Mouse (Mus musculus) central nervous system, embryonic 14 days (tissue): ENCODE data around the gene Exoc3l. TPM values are rescaled to one million over a fixed set of nuclear protein-coding genes. Genes with fewer than 3 reads are reported as not detected.

Experiments
- polyA plus RNA-seq: library from polyadenylated mRNA; depleted of rRNA; stranded (reverse); fragments of >200 nt; gene quantifications from 2 replicates; pipeline ENCODE4 v1.2.3, GENCODE M21; 2012; rRNA removed

The Exoc3l gene
- polyA plus RNA-seq = 12.5 and 15.1 TPM in 2 replicates

DNA sequence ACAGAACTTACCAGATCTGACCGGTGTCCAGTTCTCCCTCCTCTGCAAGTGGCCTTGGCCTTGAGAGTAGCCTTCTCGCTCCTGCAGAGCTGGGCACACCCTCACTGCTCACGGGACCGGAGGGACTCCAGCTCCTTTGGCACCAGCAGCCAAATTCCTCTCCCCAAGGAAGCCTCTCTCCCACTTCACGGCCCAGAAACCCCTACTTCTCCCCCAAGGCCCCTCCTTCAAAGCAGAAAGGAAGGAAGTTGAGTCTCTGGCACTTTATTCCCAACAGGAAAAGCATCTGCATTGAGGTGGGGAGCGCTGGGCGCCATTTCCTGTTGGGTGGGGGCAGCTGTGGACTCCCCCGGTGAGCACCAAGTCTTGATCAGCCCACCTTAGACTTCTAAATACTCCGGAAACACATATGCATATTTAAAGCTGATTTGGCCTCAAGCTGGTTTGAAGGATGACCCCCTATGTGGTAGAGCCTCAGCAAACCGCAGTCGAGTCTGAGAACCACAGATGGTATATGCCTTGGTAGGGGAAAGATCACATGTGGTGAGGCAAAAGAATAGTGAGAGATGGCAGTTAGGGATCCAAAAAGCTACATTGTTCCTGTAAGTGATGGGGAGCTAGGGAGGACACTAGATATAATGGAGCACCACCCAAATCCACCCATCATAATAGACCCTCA lies at the start of gene Exoc3l:
Gene Exoc3l (minus strand): TSS at position 207 of the 679 bp plus-strand sequence.

DNA sequence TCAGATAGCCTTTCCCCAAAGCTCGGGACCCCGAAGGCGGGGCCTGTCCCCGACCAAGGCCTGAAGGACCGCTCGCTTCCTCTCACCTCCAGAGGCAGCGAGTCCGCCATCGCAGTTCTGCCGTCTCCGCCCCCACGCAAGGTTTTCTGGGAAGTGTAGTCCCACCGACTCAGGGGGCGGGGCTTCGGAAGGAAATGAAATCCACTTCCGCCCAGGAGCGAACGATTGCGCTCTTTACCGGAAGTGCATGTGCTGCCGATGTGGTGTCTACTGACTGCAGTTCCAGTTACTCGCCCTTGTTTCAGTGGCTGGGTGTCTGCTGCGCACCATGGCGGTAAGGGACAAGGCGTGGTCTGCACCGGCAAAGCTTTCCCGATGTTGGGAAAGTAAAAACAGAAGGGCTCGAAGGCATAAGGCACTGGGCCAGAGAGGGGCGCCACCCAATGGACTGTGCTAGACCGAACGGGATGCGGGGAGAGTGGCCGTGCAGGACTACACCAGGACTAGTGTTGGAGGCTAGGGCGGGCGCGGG lies 30.3 kb upstream of the Exoc3l start, which contains the start of the genes Lrrc29 and Tmem208:
Gene Lrrc29 (minus strand): TSS at position 138 of the 532 bp plus-strand sequence.
Gene Tmem208 (plus strand): TSS at position 214 of the 532 bp plus-strand sequence.

DNA sequence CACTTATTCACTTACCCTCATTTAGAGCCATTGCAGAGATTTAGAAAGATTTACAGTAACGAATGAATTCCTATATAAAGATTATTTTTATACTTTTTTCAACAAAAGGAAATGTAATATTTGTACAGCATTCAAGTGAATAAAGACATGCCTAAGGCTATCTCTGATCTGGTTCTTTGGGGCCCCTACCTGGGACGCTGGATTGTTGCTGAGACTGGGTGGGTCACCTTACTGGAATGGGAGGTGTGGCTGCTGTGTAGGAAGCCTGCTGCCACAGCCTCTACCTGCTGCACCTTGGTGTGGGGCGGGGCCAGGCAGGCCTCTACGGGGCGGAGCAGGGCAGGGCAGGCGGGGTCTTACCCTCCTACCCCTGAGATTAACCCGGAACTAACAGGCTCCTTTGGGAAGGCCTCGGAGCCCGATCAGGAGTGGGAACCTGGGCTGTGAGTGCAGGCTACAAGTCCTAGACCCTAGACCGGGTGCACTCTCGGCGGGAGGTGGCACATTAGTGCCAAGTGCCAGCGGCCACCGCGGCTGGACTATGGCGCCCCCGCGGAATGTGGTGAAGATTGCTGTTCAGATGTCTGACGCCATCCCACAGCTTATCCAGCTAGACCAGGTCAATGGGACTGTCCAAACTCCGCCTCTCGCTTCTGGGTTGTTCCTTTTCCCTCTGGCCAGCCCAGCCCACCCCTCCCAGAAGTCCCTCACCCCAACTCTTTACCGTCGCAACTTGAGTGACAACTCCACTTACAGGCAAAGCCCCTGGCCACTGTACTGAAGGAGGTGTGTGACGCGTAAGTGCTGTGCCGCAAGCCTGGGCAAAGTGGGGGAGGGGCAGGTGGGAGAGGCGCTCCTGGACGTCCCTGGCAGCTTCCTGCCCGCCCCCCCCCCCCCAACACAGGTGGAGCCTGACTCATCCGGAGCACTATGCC lies 9.6 kb upstream of the Exoc3l start, which contains the start of gene Elmo3:
Gene Elmo3 (plus strand): TSS at position 391 of the 935 bp plus-strand sequence.

DNA sequence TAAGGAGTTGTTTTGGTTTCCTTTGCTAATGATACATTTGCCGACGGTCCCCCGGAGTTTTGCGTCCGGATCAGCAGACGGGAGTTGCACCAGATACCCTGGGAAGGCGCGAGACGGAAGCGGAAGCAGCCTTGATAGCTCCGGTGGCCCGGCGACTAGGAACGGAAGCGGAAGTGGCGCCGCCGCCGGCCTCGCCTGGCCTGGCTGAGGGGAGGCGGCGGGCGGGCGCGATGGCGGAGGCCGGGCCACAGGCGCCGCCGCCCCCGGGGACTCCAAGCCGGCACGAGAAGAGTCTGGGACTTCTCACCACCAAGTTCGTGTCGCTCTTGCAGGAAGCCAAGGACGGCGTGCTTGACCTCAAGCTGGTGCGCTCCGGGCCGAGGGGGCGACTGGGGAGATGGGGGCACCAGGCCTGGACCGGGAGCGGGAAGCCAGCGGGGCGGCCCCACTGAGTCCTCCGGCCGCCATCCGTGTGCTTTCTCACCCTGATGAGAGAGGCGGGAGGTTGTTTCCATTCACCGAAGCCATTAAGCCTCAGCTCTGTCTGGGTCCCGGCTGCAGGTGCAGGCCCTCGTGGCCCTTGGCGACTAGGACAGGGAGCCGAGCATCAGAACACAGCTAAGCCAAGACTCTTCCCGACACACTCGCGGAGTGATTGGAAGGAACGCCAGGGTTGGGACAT lies 1.8 kb upstream of the Exoc3l start, which contains the start of gene E2f4:
Gene E2f4 (plus strand): TSS at position 153 of the 682 bp plus-strand sequence.

DNA sequence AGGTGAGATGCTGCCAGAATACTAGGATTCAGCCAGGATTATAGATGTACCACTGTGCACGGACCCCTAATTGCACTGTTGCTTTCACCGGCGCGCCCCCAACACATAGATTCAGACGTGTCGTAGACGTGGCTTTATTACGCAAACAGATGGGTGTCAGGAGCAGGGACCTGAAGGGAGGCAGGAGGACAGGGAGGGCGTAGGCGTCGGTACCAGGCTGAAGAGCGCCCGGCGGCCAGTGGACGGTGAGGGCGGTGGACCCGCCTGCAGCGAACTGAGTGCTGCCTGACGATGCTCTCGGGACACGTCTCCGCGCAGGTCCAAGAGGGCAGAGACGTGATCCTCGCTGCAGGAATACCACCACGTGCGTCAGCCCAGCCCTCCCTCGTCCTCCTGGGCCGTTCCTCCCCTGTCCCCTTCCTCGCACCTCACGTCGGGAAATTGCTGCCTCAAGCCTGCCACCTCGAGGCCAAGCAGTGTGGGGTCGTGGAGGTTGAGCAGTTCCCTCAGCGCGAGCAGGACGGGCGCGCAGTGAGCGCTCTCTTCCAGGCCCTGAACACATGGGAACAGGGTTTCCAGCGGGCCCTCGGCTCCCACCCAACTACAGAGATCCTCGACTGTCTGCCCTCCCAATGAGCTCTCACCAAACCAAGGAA lies 6.0 kb downstream of the Exoc3l start, which contains the start of gene 4931428F04Rik:
Gene 4931428F04Rik (minus strand): TSS at position 60 of the 656 bp plus-strand sequence.

DNA sequence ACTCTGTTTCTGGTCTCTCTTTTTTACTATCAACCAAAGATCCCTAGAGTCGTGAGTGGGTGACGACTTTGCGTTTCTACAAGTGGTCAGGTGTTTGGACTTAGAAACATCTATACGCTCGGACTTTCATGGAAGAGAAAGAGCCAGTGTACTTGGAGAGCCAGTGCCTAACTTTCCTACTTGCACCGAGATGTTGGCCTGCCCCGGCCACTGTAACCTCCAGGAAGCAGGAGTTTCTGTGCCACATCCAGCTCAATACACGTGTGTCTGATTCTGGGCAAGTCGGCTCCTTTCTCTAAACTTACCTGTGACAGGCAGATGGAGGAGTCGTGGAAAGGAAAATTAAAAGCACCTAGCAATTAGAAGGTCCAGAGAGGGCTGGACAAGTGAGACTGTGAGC lies 20.1 kb downstream of the Exoc3l start, which contains the start of gene Nol3:
Gene Nol3 (plus strand): TSS at position 301 of the 400 bp plus-strand sequence.

DNA sequence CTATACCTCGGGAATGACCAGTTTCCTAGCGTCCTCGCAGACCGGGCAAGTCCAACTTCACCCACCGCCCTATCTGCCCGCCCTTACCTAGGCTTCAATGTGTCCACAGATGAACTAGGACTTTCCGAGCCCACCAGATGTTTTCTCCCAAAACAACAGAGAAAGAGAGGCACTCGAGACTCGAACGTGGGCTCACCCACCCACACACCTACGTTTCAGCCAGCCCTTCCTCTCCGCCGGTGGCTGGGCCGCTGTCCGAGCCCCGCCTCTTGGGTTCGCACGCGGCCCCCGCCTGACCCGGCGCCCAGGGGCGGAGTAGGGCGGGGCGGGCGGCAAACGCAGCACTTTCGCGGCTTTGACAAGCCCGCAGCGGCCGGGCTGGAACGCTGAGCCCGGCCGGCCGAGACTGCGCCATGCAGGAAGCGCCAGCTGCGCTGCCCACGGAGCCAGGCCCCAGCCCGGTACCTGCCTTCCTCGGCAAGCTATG lies 26.4 kb downstream of the Exoc3l start, which contains the start of gene Hsf4:
Gene Hsf4 (plus strand): TSS at position 341 of the 487 bp plus-strand sequence.

DNA sequence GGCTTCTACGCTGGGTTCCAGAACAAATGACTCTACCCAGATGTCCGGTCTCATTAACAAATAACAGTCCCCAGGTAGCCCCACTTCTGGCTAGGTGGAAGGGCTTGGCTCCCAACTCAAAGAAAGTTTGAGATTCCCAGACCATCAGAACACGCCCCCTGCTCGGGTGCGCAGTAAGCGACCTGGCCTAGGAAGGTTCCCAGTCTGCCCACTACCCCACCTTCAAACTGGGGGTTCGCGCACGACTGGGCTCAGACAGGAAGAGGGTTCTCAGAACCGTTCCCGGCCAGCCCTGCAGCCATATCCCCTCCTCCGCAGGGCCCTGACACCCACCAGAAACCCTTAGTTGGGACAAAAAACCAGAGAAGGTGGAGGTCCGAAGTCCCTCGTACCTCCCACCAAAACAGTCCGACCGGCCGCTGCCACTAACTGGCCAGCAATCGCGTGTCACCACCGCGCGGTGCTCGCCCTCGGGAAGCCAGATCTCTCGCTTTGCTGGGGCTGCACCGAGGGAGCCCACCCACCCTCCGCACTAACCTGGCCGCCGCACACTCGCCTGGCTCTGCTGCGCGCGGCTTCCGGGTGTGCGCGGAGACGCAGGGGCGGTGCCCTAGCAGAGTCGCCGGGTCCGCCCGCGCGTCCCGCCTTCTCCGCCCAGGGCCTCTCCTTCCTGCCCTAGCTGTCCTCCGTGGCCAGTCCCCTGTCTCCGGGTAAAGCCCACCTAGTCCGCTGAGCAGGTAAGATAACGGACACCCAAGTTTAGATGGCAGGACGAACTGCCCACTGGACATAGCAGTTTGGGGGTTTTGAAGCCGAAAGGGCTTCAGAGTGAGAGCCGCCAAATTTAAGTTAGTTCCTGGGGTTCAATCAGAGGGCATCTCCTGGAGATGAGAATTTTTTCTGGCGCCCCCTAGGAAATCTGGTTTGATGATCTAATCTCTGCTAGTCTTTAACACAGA lies 31.6 kb downstream of the Exoc3l start, which contains the start of the genes Tradd and Fbxl8:
Gene Tradd (minus strand): TSS at position 586 of the 959 bp plus-strand sequence.
Gene Fbxl8 (plus strand): TSS at position 625 of the 959 bp plus-strand sequence.

DNA sequence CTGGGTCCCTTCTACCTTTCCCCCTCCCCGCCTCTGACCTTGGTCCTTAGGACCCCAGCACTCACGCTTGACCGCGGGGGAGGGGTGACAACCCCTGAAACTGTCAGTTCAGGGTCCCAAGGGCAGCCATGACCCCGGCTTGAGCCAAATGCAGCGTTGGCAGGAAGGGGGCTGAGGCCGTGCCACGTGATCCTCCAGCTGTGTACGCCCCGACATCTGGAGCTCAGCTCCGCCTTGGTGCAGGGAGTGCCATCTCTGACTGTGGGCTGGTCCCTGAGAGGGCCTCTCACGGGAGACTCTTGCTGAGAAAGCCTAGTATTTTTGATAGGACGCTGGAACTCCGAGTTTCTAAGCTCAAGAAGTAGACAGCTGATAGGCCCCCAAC lies 40.9 kb downstream of the Exoc3l start, which contains the start of gene B3gnt9:
Gene B3gnt9 (minus strand): TSS at position 188 of the 385 bp plus-strand sequence.

Other genes starting within 250 kb of the Exoc3l start
- gene Ces3a, start 247.5 kb downstream of the Exoc3l start, polyA plus RNA-seq = not detected in 2 replicates
- not detected in 2 replicates for gene Ces3b, start 212.3 kb downstream of the Exoc3l start, polyA plus RNA-seq
- 0.05 TPM in 1 of 2 replicates, not detected in the other for gene Ces4a, start 164.3 kb downstream of the Exoc3l start, polyA plus RNA-seq
- 25.0 and 35.6 TPM in 2 replicates for gene Cbfb, start 125.4 kb downstream of the Exoc3l start, polyA plus RNA-seq
- gene D230025D16Rik, start 71.0 kb downstream of the Exoc3l start, polyA plus RNA-seq = 29.8 and 31.5 TPM in 2 replicates
- 6.7 and 13.8 TPM in 2 replicates for gene B3gnt9, start 40.9 kb downstream of the Exoc3l start, polyA plus RNA-seq
- 8.9 and 10.0 TPM in 2 replicates for gene Tradd, start 31.5 kb downstream of the Exoc3l start, polyA plus RNA-seq
- gene Fbxl8, start 31.5 kb downstream of the Exoc3l start, polyA plus RNA-seq = 0.97 and 1.5 TPM in 2 replicates
- gene Hsf4, start 26.3 kb downstream of the Exoc3l start, polyA plus RNA-seq = 0.53 and 0.60 TPM in 2 replicates
- gene Nol3, start 20.0 kb downstream of the Exoc3l start, polyA plus RNA-seq = 1.5 and 2.1 TPM in 2 replicates
- 154 and 165 TPM in 2 replicates for gene 4931428F04Rik, start 6.2 kb downstream of the Exoc3l start, polyA plus RNA-seq
- 105 and 107 TPM in 2 replicates for gene E2f4, start 1.6 kb upstream of the Exoc3l start, polyA plus RNA-seq
- gene Elmo3, start 9.5 kb upstream of the Exoc3l start, polyA plus RNA-seq = 2.2 and 3.3 TPM in 2 replicates
- 1.9 and 2.4 TPM in 2 replicates for gene Lrrc29, start 30.2 kb upstream of the Exoc3l start, polyA plus RNA-seq
- gene Tmem208, start 30.3 kb upstream of the Exoc3l start, polyA plus RNA-seq = 123 and 125 TPM in 2 replicates
- gene Fhod1, start 51.9 kb upstream of the Exoc3l start, polyA plus RNA-seq = 7.1 and 11.0 TPM in 2 replicates
- 40.7 and 42.5 TPM in 2 replicates for gene Slc9a5, start 52.7 kb upstream of the Exoc3l start, polyA plus RNA-seq
- gene Plekhg4, start 77.2 kb upstream of the Exoc3l start, polyA plus RNA-seq = 9.4 and 10.1 TPM in 2 replicates
- 0.04 and 0.05 TPM in 2 replicates for gene Kctd19, start 117.4 kb upstream of the Exoc3l start, polyA plus RNA-seq
- gene Lrrc36, start 117.5 kb upstream of the Exoc3l start, polyA plus RNA-seq = 1.4 and 1.6 TPM in 2 replicates
- gene Tppp3, start 175.4 kb upstream of the Exoc3l start, polyA plus RNA-seq = 75.6 and 110 TPM in 2 replicates
- gene Zdhhc1, start 200.8 kb upstream of the Exoc3l start, polyA plus RNA-seq = 40.0 and 48.8 TPM in 2 replicates
- gene Hsd11b2, start 222.7 kb upstream of the Exoc3l start, polyA plus RNA-seq = 5.6 and 7.0 TPM in 2 replicates